Mouse (Mus musculus) brain, adult 2 months (tissue): ENCODE measurements around the gene 1700023F06Rik.
A peak's percentile ranks its signal among the peaks of the same experiment; 100 is the strongest.

Source experiments
- DNase-seq: peaks from one replicate; pipeline ENCODE4 v3.0.0; 2011; ENCODE audit warnings: low read depth, low spot score

1700023F06Rik gene

GRCm38 (mm10) chr11:103164391-103164790 is 44.0 kb downstream of the 1700023F06Rik start:
- no peak for DNase-seq

- no peak for DNase-seq
These were observed 46.2 kb downstream of the 1700023F06Rik start for GRCm38 (mm10) chr11:103162132-103162531.

DNA sequence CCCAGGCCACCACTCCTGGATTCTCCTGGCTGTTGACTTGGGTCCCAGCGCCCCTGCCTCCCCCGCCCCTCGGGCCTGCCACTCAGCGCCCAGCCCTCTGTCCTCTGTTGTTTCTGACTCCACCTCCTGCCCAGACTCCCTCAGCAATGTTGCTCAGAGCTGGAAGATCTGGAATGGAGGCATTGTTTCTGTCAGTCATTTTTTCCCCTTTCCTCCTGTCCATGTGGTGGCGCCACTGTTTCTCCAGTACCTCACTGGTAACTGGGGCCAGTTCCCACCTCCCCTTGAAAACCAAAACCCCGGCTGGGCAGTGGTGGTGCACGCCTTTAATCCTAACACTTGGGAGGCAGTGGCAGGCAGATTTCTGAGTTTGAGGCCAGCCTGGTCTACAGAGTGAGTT is 46.9 kb downstream of the 1700023F06Rik start:
- DNase-seq, result no peak

DNA sequence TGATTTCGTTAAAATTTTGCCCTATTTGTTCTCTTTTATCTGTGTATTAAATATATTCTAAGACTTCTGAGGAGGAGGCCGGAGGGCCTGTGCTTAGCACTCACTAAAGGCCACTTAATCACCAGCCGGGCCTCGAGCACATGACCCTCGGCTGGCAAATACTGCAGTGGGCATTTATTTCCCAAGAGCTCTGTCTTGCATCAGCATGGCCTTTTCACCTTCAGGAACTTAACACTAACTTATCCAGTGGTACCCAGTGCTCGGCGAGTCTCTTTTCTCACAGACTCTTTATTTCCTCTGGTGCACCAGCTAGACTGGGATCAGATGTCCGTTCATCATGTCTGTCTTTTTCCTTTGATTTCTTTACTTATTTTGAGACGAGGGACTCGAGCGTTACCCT is 47.6 kb downstream of the 1700023F06Rik start:
- no peak for DNase-seq

DNA sequence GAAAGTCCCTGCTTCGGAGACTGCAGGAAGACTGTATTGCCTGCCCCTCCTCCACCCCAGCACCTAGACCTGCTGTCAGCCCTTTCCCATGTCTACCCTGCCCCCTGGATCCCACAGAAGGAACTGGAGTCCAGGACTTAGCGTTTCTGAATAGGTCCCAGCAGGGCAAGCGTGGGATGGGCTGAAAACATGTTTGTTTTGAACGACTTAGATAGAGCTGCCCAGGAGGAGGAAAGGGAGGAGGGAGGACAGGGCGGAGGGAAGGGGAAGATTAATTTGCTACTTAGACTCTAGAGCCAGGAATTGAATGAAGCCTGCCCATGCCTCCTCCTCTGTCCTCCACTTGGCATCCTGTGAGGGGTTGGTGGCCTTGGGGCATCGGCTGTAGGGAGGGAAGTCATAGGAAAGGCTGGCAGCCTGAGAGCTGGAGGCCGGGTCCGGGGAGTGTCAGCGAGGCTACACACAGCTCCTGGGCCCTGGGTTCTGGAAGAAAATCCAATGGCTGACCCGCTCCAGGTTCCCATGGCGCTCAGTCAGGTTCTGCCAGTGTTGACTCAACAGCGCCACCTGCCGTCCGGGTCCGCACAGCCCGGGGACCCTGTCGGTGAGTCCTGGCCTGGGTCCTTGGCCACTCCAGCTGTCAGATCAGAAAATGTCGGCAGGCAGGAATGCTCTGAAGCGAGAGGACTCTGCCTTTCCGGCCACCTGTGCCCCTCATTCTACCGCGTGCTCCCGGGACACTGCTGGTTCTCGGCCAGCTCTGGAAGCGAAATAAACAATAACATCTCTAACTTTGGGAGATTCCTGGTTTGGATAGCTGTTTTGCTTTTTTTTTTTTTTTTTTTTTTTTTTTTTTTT is 49.5 kb downstream of the 1700023F06Rik start:
- peak; percentile 96 for DNase-seq

DNA sequence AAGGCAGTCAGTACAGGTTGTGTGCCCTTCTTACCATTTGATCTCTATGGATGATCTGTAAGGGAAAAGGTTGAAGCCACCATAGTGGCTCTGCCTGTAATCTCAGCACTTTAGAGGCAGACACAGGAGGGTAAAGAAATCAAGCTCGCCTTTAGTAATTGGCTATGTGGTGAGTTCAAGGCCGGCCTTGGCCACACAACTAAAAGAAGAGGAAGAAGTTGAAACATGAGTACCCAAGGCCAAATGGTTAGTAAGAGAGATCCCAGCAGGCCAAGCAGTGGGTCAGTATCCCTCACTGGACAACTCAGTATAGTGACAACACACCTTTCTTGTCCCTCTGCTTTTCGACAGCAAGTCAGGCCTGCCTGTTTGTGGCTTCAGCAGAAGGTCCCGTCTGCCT is 58.6 kb downstream of the 1700023F06Rik start:
- no peak for DNase-seq
